Mouse (Mus musculus) subcutaneous adipose tissue, adult 2 months (tissue): ENCODE data around the gene Fbxw14. TPM values are rescaled to one million over a fixed set of nuclear protein-coding genes. Genes with fewer than 3 reads are reported as not detected.

ENCODE experiments used
- polyA plus RNA-seq: library from polyadenylated mRNA; depleted of rRNA; stranded (reverse); fragments of >200 nt; gene quantifications from 2 replicates; pipeline ENCODE4 v1.2.3, GENCODE M21; 2012; ENCODE audit warnings: low replicate concordance; rRNA removed

Gene Fbxw14
- not detected in 2 replicates for polyA plus RNA-seq

GRCm38 (mm10) chr9:109287576-109287975, at the start of gene Fbxw14:
Gene Fbxw14 (minus strand): TSS chr9:109287676.

GRCm38 (mm10) chr9:109234654-109235053, 52.8 kb downstream of the Fbxw14 start, which contains the start of gene Fbxw20:
Gene Fbxw20 (minus strand): TSS chr9:109234754.

Other genes starting within 250 kb of the Fbxw14 start
- 391 TPM in 2 replicates for gene Shisa5, start 249.1 kb downstream of the Fbxw14 start, polyA plus RNA-seq
- gene Trex1, start 227.9 kb downstream of the Fbxw14 start, polyA plus RNA-seq: 72.5 and 97.1 TPM in 2 replicates
- 21.4 and 33.6 TPM in 2 replicates for gene Atrip, start 213.6 kb downstream of the Fbxw14 start, polyA plus RNA-seq
- 6.7 and 7.9 TPM in 2 replicates for gene Ccdc51, start 205.2 kb downstream of the Fbxw14 start, polyA plus RNA-seq
- 30.9 and 35.7 TPM in 2 replicates for gene Tma7, start 205.1 kb downstream of the Fbxw14 start, polyA plus RNA-seq
- 5.2 and 25.0 TPM in 2 replicates for gene Plxnb1, start 192.3 kb downstream of the Fbxw14 start, polyA plus RNA-seq
- gene Fbxw21, start 125.6 kb downstream of the Fbxw14 start, polyA plus RNA-seq: not detected in 2 replicates
- gene Fbxw13, start 91.7 kb downstream of the Fbxw14 start, polyA plus RNA-seq: not detected in 2 replicates
- not detected in 2 replicates for gene Fbxw20, start 52.9 kb downstream of the Fbxw14 start, polyA plus RNA-seq
- not detected in 2 replicates for gene Fbxw28, start 52.0 kb upstream of the Fbxw14 start, polyA plus RNA-seq
- not detected in 2 replicates for gene Fbxw22, start 116.6 kb upstream of the Fbxw14 start, polyA plus RNA-seq
- gene Fbxw16, start 161.5 kb upstream of the Fbxw14 start, polyA plus RNA-seq: not detected in 2 replicates
- gene Fbxw19, start 208.2 kb upstream of the Fbxw14 start, polyA plus RNA-seq: not detected in 2 replicates